Mouse (Mus musculus) 416B (cell line): ENCODE measurements around the gene Mmp9.
A peak's percentile ranks its signal among the peaks of the same experiment; 100 is the strongest.

Experiments used
- DNase-seq: peaks from one replicate; pipeline ENCODE4 v3.0.0; 2011; ENCODE audit warnings: low read depth

The Mmp9 gene

GRCm38 (mm10) chr2:164912749-164913427 lies 27.7 kb upstream of the Mmp9 start:
- no peak for DNase-seq

- peak; percentile 94 for DNase-seq
Observed at GRCm38 (mm10) chr2:164913428-164913786, 27.2 kb upstream of the Mmp9 start.

- peak; percentile 54 for DNase-seq
Observed at GRCm38 (mm10) chr2:164916820-164917219, 23.8 kb upstream of the Mmp9 start.

GRCm38 (mm10) chr2:164917371-164917770 lies 23.2 kb upstream of the Mmp9 start:
- no peak for DNase-seq

GRCm38 (mm10) chr2:164918325-164918724 lies 22.3 kb upstream of the Mmp9 start:
- peak; percentile 76 for DNase-seq

GRCm38 (mm10) chr2:164921984-164922383 lies 18.6 kb upstream of the Mmp9 start:
- no peak for DNase-seq

GRCm38 (mm10) chr2:164923291-164923690 lies 17.3 kb upstream of the Mmp9 start:
- DNase-seq = no peak

- peak; percentile 84 for DNase-seq
Observed at GRCm38 (mm10) chr2:164924100-164924857, 16.3 kb upstream of the Mmp9 start.

GRCm38 (mm10) chr2:164930706-164931581 lies 9.6 kb upstream of the Mmp9 start:
- DNase-seq = peak; percentile 86

GRCm38 (mm10) chr2:164933534-164933933 lies 7.0 kb upstream of the Mmp9 start:
- no peak for DNase-seq

GRCm38 (mm10) chr2:164935991-164936390 lies 4.6 kb upstream of the Mmp9 start:
- DNase-seq = peak; percentile 50

- DNase-seq = no peak
Observed at GRCm38 (mm10) chr2:164938146-164939091, 2.2 kb upstream of the Mmp9 start.

GRCm38 (mm10) chr2:164939106-164939505 lies 1.5 kb upstream of the Mmp9 start:
- DNase-seq = no peak

GRCm38 (mm10) chr2:164942692-164943290 lies 2.2 kb downstream of the Mmp9 start:
- DNase-seq = peak; percentile 90

GRCm38 (mm10) chr2:164947506-164947905 lies 6.9 kb downstream of the Mmp9 start:
- DNase-seq = no peak

GRCm38 (mm10) chr2:164947930-164948329 lies 7.3 kb downstream of the Mmp9 start:
- peak; percentile 71 for DNase-seq

GRCm38 (mm10) chr2:164948962-164949361 lies 8.4 kb downstream of the Mmp9 start:
- no peak for DNase-seq

- DNase-seq = no peak
Observed at GRCm38 (mm10) chr2:164950501-164950900, 9.9 kb downstream of the Mmp9 start.

GRCm38 (mm10) chr2:164951745-164952144 lies 11.2 kb downstream of the Mmp9 start:
- DNase-seq = peak; percentile 33

GRCm38 (mm10) chr2:164952448-164952847 lies 11.9 kb downstream of the Mmp9 start:
- DNase-seq = peak; percentile 43

- DNase-seq = peak; percentile 82
Observed at GRCm38 (mm10) chr2:164953224-164953623, 12.6 kb downstream of the Mmp9 start.
